Mouse (Mus musculus): ENCODE data around the gene Kndc1.
A peak's percentile ranks its signal among the peaks of the same experiment; 100 is the strongest.

The Kndc1 gene

GRCm38 (mm10) chr7:139894655-139895557 lies at the start of gene Kndc1:
Gene Kndc1, plus strand, starts transcription at chr7:139894696.
- DNase-seq (ENCODE audit: low read depth), result no peak

- DNase-seq (ENCODE audit: low read depth), result no peak
Measured at GRCm38 (mm10) chr7:139845101-139845500, 49.4 kb upstream of the Kndc1 start.

GRCm38 (mm10) chr7:139850152-139850551 lies 44.3 kb upstream of the Kndc1 start:
- DNase-seq (ENCODE audit: low read depth), result no peak

GRCm38 (mm10) chr7:139850677-139851076 lies 43.8 kb upstream of the Kndc1 start:
- DNase-seq (ENCODE audit: low read depth), result no peak

GRCm38 (mm10) chr7:139851098-139851497 lies 43.4 kb upstream of the Kndc1 start:
- no peak for DNase-seq (ENCODE audit: low read depth)

- DNase-seq (ENCODE audit: low read depth), result no peak
Measured at GRCm38 (mm10) chr7:139855261-139855660, 39.2 kb upstream of the Kndc1 start.

- DNase-seq (ENCODE audit: low read depth), result peak; percentile 64
Measured at GRCm38 (mm10) chr7:139861411-139861810, 33.1 kb upstream of the Kndc1 start.

- no peak for DNase-seq (ENCODE audit: low read depth)
Measured at GRCm38 (mm10) chr7:139863076-139863475, 31.4 kb upstream of the Kndc1 start.

- peak; percentile 18 for DNase-seq (ENCODE audit: low read depth)
Measured at GRCm38 (mm10) chr7:139864253-139864652, 30.2 kb upstream of the Kndc1 start.

- no peak for DNase-seq (ENCODE audit: low read depth)
Measured at GRCm38 (mm10) chr7:139864871-139865270, 29.6 kb upstream of the Kndc1 start.

GRCm38 (mm10) chr7:139871014-139871413 lies 23.5 kb upstream of the Kndc1 start:
- no peak for DNase-seq (ENCODE audit: low read depth)

GRCm38 (mm10) chr7:139877167-139877792 lies 17.2 kb upstream of the Kndc1 start:
- DNase-seq (ENCODE audit: low read depth), result peak; percentile 27

- no peak for DNase-seq (ENCODE audit: low read depth)
Measured at GRCm38 (mm10) chr7:139878122-139878521, 16.4 kb upstream of the Kndc1 start.

GRCm38 (mm10) chr7:139878621-139879020 lies 15.9 kb upstream of the Kndc1 start:
- DNase-seq (ENCODE audit: low read depth), result no peak

GRCm38 (mm10) chr7:139883545-139883944 lies 11.0 kb upstream of the Kndc1 start:
- no peak for DNase-seq (ENCODE audit: low read depth)

- DNase-seq (ENCODE audit: low read depth), result no peak
Measured at GRCm38 (mm10) chr7:139891779-139892178, 2.7 kb upstream of the Kndc1 start.

- no peak for DNase-seq (ENCODE audit: low read depth)
Measured at GRCm38 (mm10) chr7:139896271-139896670, 1.8 kb downstream of the Kndc1 start.

GRCm38 (mm10) chr7:139896796-139897195 lies 2.3 kb downstream of the Kndc1 start:
- DNase-seq (ENCODE audit: low read depth), result no peak

GRCm38 (mm10) chr7:139898606-139899005 lies 4.1 kb downstream of the Kndc1 start:
- DNase-seq (ENCODE audit: low read depth), result no peak

- DNase-seq (ENCODE audit: low read depth), result no peak
Measured at GRCm38 (mm10) chr7:139899505-139899904, 5.0 kb downstream of the Kndc1 start.

GRCm38 (mm10) chr7:139900456-139900855 lies 6.0 kb downstream of the Kndc1 start:
- no peak for DNase-seq (ENCODE audit: low read depth)

- no peak for DNase-seq (ENCODE audit: low read depth)
Measured at GRCm38 (mm10) chr7:139900896-139901295, 6.4 kb downstream of the Kndc1 start.

GRCm38 (mm10) chr7:139901981-139902380 lies 7.5 kb downstream of the Kndc1 start:
- no peak for DNase-seq (ENCODE audit: low read depth)
